Mouse (Mus musculus): Measurements from ENCODE around the gene Gpx2. TPM values are rescaled to one million over a fixed set of nuclear protein-coding genes. Genes with fewer than 3 reads are reported as not detected.
A peak's percentile ranks its signal among the peaks of the same experiment; 100 is the strongest.

Gene Gpx2
- polyA plus RNA-seq, 1 experiment, result 0.13 TPM

DNA sequence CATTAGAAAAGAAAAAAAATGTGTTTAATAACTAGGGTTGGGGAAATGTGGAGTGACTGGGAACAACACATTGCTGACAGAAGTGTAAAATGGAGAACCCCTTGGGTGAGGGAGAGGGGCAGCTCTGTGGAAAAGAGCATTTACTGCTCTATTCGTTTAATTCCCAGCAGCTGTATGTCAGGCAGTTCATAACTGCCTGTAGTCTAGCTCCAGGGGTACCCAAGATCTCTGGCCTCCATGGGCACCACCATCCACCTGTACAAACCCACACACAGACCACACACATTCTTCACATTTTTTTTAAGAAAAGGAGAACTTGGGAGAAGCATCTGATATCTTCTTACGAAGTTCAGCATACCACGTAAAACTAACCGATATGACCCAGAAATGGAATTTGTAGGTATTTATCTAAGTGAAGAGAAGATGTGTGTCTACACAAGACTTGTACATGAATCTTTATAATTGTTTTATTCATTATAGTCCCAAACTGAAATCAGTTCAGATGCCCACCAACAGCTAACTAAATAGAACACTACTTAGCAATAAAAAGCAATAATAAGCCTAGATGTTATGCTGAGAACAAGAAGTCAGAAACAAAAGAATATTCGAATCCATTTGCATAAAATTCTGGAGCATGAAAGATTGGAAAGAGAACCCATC lies 24.4 kb downstream of the Gpx2 start:
- Histone ChIP-seq H3K27ac (ENCODE audit: insufficient read depth, low read length) (no peak overlapping the region), H3K4me1 (ENCODE audit: control insufficient read depth, insufficient read depth, low read length) (peaks cover 3% of the 10 kb centered on the region; the same call in 1 of the 2 replicates), H3K4me3 (ENCODE audit: insufficient read depth, low read length) (no peak overlapping the region)
- no peak for TF ChIP-seq POLR2A (IDR thresholded peaks at IDR 0.05; ENCODE audit: extremely low read depth, insufficient read depth, low read length)
- no peak for TF ChIP-seq CTCF (IDR thresholded peaks at IDR 0.05; ENCODE audit: extremely low read depth, insufficient read depth, low read length)

DNA sequence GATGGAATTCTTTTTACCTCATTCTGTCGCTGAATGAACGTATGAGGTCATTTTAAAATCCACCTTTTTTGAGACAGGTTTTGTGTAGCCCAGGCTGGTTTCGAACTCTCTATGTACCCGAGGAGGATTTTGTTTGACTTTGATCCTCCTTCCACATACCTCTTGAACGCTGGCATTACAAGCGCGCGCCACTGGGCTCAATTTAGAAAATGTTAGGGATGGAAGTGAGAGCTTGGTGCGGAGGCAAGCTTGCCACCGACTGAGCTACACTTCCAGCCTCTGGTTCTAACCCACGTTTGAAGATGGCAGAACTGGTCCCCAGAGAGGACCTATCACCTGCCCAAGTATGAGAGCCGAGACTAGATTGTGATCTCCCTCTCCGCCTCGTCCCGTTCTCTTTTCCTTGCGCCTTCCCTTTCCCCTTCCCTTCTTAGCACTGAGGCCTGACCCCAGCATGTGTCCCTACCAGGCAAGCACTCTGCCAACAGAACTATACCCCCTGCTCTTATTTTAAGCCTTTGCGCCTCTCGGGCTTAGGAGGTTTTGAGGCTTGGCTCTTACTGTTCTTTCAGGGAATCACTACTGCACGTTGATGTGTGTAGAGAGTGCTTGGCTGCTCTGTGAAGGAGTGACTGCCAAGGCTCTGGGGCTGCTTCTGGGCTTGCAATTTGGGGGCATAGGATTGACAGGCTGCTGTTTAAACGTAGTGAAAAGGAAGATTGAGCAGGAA lies 29.3 kb downstream of the Gpx2 start:
- H3K4me3 ChIP-seq (ENCODE audit: insufficient read depth, low read length), result peak overlapping the region; percentile 61
- H3K27ac ChIP-seq (ENCODE audit: insufficient read depth, low read length), result peak overlapping the region; percentile 76; the same call in 1 of the 2 replicates
- no peak for TF ChIP-seq POLR2A (IDR thresholded peaks at IDR 0.05; ENCODE audit: extremely low read depth, insufficient read depth, low read length)
- no peak for TF ChIP-seq CTCF (IDR thresholded peaks at IDR 0.05; ENCODE audit: extremely low read depth, insufficient read depth, low read length)
- H3K4me1 ChIP-seq (ENCODE audit: control insufficient read depth, insufficient read depth, low read length), result peaks cover 3% of the 10 kb centered on the region; the same call in 1 of the 2 replicates

DNA sequence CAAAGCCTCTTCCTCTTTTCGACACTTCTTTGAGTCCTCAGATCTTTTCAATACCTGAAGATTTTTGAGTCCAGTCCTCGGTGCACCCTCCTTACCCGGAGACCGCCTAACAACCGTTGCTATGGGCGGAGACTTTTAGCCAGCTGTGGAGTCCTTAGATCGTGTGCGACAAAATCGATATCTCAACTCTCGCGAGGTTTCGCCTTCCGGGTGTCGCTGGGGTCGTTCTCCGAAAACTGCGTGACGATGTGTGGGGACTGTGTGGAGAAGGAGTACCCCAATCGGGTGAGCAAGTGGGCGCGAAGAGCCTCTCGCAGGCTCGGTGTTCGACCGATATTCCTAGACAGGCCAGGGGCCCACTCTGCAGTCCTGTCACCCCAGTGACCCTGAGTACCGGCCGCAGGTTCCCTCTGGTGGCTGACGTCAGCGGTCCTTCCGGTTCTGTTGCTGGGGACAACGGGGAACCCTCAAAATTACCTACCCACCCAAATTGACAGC lies 30.0 kb downstream of the Gpx2 start, which contains the start of the genes Churc1 and Fntb:
Churc1 (plus strand) TSS at position 185 of the 498 bp plus-strand sequence.
Fntb (plus strand) TSS at position 236 of the 498 bp plus-strand sequence.
- TF ChIP-seq CTCF (IDR thresholded peaks at IDR 0.05; ENCODE audit: extremely low read depth, insufficient read depth, low read length) (no peak), POLR2A (IDR thresholded peaks at IDR 0.05; ENCODE audit: extremely low read depth, insufficient read depth, low read length) (peak; percentile 82)
- Histone ChIP-seq H3K27ac (ENCODE audit: insufficient read depth, low read length) (peak within 1 kb of the TSS; percentile 76), H3K4me1 (ENCODE audit: control insufficient read depth, insufficient read depth, low read length) (peaks cover 3% of the 10 kb centered on the region; the same call in 1 of the 2 replicates), H3K4me3 (ENCODE audit: insufficient read depth, low read length) (peak within 1 kb of the TSS; percentile 61)

DNA sequence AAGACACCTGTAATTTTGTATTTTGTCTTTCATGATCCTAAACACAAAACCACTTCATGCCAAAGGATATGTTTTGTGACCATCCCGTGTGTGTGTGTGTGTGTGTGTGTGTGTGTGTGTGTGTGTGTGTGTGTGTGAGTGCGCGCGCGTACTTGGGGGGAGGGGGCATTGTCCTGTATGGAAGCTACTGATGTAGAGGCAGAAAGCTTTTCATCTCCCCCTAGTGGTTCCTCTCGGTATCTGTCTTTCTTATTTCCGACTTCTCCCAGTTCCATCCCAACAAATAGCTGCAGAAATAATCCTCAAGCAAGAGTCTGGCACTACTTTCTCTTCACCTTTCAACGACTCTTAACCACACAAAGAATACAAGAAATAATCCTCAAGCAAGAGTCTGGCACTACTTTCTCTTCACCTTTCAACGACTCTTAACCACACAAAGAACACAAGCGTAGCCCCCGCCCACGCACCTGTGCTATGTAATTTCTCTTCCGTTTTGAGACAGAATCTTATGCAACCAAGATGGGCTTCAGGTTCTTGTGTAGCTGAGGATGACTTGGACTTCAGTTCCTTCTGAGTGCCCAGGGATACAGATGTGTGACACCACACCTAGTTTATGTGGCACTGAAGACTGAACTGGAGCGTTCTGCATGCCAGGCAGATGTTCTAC lies 42.6 kb downstream of the Gpx2 start:
- Histone ChIP-seq H3K27ac (ENCODE audit: insufficient read depth, low read length) (no peak overlapping the region), H3K4me1 (ENCODE audit: control insufficient read depth, insufficient read depth, low read length) (no peaks in the 10 kb centered on the region), H3K4me3 (ENCODE audit: insufficient read depth, low read length) (no peak overlapping the region)
- peak; percentile 42 for TF ChIP-seq CTCF (IDR thresholded peaks at IDR 0.05; ENCODE audit: extremely low read depth, insufficient read depth, low read length)
- no peak for TF ChIP-seq POLR2A (IDR thresholded peaks at IDR 0.05; ENCODE audit: extremely low read depth, insufficient read depth, low read length)

DNA sequence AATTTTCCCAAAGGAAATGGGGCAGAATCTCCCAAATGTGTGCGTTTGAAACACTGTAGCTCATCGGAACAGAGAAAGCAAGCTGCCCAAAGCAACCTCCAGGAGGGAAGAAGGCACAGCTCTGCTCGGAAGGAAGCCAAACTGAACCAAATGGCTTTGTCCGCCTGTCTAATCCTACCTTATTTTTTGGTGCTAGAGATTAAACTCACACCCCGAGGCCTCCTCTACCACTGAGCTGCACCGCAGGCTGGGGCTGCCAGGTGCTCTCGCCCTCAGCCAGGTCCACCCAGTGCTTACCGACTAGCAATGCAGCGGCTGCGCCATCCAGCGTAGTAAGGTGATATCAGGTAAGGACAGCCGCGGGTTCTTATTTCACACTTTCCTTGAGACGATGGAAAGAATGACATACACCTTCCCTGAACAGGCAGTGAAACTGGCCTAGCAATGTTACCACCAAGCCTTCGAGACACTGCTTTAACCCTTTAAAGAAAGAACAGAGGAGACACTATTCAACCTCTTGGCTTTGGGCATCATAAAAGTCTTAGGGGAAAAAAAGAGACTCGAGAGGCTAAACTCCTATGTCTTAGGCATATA lies 44.4 kb downstream of the Gpx2 start:
- H3K4me1 ChIP-seq (ENCODE audit: control insufficient read depth, insufficient read depth, low read length), result no peaks in the 10 kb centered on the region
- no peak overlapping the region for H3K27ac ChIP-seq (ENCODE audit: insufficient read depth, low read length)
- H3K4me3 ChIP-seq (ENCODE audit: insufficient read depth, low read length), result no peak overlapping the region
- TF ChIP-seq POLR2A (IDR thresholded peaks at IDR 0.05; ENCODE audit: extremely low read depth, insufficient read depth, low read length) (no peak), CTCF (IDR thresholded peaks at IDR 0.05; ENCODE audit: extremely low read depth, insufficient read depth, low read length) (no peak)

Other genes with a start within 250 kb of the Gpx2 start
- gene Sptb, start 85.0 kb downstream of the Gpx2 start, polyA plus RNA-seq (2012; rRNA removed), result 44.6 and 46.9 TPM in 2 replicates
- gene Churc1, start 30.0 kb downstream of the Gpx2 start, polyA plus RNA-seq (2012; rRNA removed), result 96.2 and 101 TPM in 2 replicates
- 31.7 and 32.4 TPM in 2 replicates for gene Fntb, start 30.0 kb downstream of the Gpx2 start, polyA plus RNA-seq (2012; rRNA removed)
- 224 and 229 TPM in 2 replicates for gene Rab15, start 27.4 kb upstream of the Gpx2 start, polyA plus RNA-seq (2012; rRNA removed)
- 49.5 and 52.8 TPM in 2 replicates for gene Max, start 166.6 kb upstream of the Gpx2 start, polyA plus RNA-seq (2012; rRNA removed)

All from cortical plate, adult 2 months (tissue).